Mouse (Mus musculus): ENCODE data around the gene Acaca.

GRCm38 (mm10) chr11:84141752-84142151, 12.3 kb downstream of the Acaca start:
- TF ChIP-seq CTCF (IDR thresholded peaks at IDR 0.05; ENCODE audit: extremely low read depth, insufficient read depth, low read length) (peak; percentile 46; the same call in 1 of the 2 replicates), POLR2A (IDR thresholded peaks at IDR 0.05; ENCODE audit: extremely low read depth, insufficient read depth, low read length) (no peak)

All from cortical plate, adult 2 months (tissue).